Mouse (Mus musculus) left cerebral cortex, postnatal 25 days (tissue): ENCODE data around the gene Slc25a29. TPM values are rescaled to one million over a fixed set of nuclear protein-coding genes. Genes with fewer than 3 reads are reported as not detected.

ENCODE experiments used
- DNase-seq, 2 experiments: peaks; one replicate each; pipeline ENCODE4 v3.0.0; 2022; ENCODE audit warnings: low spot score in 2 of 2, mixed read lengths in 1 of 2
- intact Hi-C: fragments of 180-260 bp; cut with DNase I; formaldehyde crosslinking; loops from one replicate; pipeline ENCODE4 v1.15.1; 2025
- microRNA-seq, 2 experiments: library from miRNA; unstranded; fragments of <30 nt; microRNA quantifications; one replicate each; pipeline ENCODE4 v1.2.0; 2022
- total RNA-seq, 2 experiments: library from RNA; stranded (reverse); gene quantifications; 2 replicates each; pipeline ENCODE4 v1.2.3; 2021

Slc25a29 gene
- total RNA-seq, 2 experiments from 2014 or later, result 15.6 to 16.6 TPM

GRCm38 (mm10) chr12:108809771-108810170 is 25.9 kb downstream of the Slc25a29 start:
- intact Hi-C loops, result no loop called here
- no peak for DNase-seq

DNA sequence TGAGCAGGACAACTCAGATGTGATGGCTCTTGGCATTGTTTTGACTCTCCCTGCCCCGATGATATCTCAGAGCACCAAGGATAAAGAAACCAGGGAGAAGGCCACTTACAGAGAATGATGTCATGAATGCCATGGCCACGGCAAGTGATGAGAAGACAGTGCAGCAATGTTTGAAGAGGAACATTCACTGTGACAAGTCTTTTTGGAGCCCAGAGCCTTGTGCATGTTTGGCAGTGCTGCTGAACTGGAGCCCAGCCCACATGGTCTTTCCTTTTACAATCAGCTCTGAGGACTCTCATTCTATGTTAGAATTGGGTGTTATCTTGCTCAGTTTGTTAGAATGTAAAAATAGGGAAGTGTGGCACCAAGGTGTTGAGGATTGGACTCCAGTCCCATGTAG is 27.2 kb downstream of the Slc25a29 start:
- DNase-seq, result peak in 1 of 2 experiments; percentile 29
- intact Hi-C loops, result no loop called here

DNA sequence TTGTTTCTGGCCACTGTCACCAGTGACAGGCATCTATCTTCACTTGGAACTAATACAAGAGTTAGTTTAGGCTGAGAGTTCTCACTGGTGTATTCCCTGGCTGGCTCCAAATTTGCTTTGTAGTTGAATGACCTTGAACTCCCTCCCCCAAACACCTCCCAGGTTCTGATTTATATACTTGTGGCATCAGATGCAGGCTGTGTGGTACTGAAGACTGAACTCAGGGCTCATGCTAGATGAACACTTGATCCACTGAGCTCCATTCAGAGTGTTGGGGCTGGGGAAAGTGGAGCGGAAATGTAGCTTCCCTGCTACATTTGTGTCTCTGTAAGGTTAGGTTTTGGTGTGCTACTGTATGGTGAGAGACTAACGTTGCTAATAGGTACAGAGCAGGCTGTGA is 31.3 kb downstream of the Slc25a29 start:
- DNase-seq, result no peak
- intact Hi-C loops, result no loop called here

GRCm38 (mm10) chr12:108801613-108802012 is 34.1 kb downstream of the Slc25a29 start:
- no peak for DNase-seq

DNA sequence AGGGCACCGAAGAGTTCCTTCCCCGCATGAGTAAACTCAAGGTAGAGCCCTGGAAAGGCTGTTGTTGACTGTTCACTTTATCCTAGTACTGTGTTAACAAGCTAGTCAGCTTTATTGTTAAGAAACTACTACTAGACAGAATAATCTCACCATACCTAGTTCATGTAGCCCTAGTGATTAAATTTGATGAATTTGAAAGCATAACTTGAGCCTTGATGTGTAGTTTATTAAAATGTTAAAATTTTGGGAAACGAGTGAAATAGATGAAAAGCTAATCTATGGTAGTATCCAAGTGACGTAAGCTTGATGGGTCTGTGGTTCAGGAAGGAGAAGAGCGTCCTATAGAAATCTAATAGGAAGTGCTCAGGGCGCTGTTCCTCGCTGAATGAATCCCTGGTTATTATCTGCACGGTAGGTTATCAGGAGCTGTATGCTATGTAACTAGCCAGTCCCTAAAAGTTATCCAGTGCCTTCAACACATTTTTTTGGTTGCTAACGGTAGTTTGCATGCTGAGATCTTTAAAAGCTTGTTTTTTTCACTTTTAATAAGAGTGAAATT is 40.6 kb downstream of the Slc25a29 start:
- no peak for DNase-seq

More at GRCm38 (mm10) chr12:108801613-108802012, 34.1 kb downstream of the Slc25a29 start:
- intact Hi-C loops, result no loop called here

DNA sequence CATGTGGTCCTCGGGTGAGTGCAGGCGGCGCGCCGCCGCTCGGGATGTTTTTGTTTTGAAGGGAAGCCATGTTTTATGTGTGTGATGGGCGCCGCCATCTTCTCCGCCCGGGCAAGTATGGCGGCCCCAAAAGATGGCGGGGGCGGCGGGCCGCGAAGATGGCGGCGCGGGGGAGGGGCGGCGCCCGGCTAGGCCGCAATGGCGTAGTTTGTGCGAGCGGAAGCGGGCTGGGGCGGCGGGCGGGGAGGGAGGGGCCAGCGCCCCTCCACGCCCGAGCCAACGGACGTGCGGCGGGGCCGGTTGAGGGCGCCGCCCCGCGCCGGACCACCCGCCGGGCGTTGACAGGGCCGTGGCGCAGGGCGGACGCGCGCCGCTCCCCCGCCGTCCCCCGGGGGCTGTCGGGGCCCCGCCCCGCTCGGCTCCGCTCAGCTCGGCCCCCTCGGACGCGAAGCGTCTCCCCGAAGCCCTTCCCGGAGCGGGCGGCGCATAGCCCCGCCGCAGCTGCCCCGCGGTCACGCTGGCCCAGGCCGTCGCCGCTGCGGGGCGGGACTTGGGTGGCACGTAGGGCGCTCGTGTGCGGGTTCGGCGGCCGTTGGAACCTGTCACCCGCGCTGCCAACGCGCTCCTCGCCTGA is 41.5 kb downstream of the Slc25a29 start:
- intact Hi-C loops, result loop anchor here (2.0 kb wide), 1 partner anchor 43 kb away; the partner anchor contains the start of gene Slc25a47

More for the DNA sequence above, 40.6 kb downstream of the Slc25a29 start:
- intact Hi-C loops, result loop anchor here (2.0 kb wide), 1 partner anchor 42 kb away; the partner anchor contains the start of gene Slc25a47

DNA sequence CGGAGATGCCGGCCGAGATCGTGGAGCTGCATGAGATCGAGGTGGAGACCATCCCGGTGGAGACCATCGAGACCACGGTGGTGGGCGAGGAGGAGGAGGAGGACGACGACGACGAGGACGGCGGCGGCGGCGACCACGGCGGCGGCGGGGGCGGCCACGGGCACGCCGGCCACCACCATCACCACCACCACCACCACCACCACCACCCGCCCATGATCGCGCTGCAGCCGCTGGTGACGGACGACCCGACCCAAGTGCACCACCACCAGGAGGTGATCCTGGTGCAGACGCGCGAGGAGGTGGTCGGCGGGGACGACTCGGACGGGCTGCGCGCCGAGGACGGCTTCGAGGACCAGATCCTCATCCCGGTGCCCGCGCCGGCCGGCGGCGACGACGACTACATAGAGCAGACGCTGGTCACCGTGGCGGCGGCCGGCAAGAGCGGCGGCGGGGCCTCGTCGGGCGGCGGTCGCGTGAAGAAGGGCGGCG is 42.2 kb downstream of the Slc25a29 start:
- intact Hi-C loops, result no loop called here
- DNase-seq, result peak; percentile 18 to 26

More for the DNA sequence above, 41.5 kb downstream of the Slc25a29 start:
- DNase-seq, result peak; percentile 72 to 83

- intact Hi-C loops, result no loop called here
- peak; percentile 98 for DNase-seq
Observed at GRCm38 (mm10) chr12:108792546-108793452, 42.9 kb downstream of the Slc25a29 start, which contains the start of gene Yy1. TSS of gene Yy1 (plus strand) at chr12:108792973.

- peak; percentile 78 to 80 for DNase-seq
- intact Hi-C loops, result no loop called here
Observed at GRCm38 (mm10) chr12:108792152-108792545, 43.5 kb downstream of the Slc25a29 start.

- DNase-seq, result no peak
- intact Hi-C loops, result no loop called here
Observed at GRCm38 (mm10) chr12:108787329-108787728, 48.4 kb downstream of the Slc25a29 start.

DNA sequence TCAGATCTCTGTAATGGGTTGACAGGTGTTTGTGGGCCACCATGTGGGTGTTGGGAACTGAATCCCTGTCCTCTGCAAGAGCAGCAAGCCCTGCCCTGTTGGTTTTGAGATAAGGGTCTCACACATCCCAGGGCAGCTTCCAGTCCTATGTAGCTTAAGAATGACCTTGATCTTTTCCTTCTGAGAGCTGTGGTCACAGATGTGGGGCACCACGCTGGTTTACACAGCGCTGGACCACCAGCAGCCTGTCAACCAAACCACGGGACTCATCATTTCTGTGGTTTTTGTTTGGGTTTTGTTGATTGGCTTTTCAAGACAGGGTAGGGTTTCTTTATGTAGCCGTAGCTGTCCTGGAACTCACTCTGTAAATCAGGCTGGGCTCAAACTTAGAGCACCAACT is 50.5 kb downstream of the Slc25a29 start:
- DNase-seq, result no peak
- intact Hi-C loops, result no loop called here

DNA sequence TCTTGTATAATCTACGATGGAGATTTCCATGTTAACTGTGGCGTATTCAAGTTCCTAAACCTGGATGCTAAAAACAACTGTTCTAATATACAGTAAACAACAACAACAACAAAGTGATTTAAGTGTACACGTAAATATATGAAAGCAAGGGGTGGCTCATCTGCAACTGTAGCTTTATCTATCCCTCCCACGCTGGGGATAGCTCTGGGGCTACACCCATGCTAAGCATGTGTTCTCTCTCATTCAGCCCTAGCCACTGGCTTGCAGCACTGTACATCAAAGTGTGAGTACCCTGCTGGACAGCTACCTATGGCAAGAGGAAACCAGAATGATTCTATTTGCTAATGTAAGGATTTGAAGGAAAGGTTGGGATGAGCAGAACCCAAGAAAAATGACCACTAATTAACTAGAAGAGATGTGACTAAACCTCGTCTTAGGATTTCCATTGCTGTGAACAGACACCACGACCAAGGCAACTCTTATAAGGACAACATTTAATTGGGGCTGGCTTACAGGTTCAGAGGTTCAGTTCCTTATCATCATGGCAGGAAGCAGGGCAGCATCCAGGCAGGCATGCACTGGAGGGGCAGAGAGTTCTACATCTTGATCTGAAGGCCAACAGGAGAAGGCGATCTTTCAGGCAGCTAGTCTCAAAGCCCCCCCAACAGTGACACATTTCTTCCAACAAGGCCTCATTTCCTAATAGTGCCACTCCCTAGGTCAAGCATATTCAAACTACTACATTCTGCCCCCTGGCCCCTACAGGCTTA is 55.4 kb downstream of the Slc25a29 start:
- DNase-seq, result no peak
- intact Hi-C loops, result no loop called here

Small RNA genes within 50 kb of the gene (microRNA-seq; reads per million reads assigned to microRNA genes)
- gene Mir345, result 81.6 to 88.4 reads per million in 2 experiments

Other genes with a start within 250 kb of the Slc25a29 start
- gene Degs2, start 133.6 kb downstream of the Slc25a29 start, total RNA-seq, result 1 to 10 TPM; 4.0 to 4.2 TPM
- gene Yy1, start 42.9 kb downstream of the Slc25a29 start, total RNA-seq, result 10 to 100 TPM; 46.9 to 49.8 TPM
- gene Slc25a47, start 163 bp upstream of the Slc25a29 start, total RNA-seq, result 10 to 100 TPM in 1 of 2 experiments, 1 to 10 TPM in 1; 9.5 to 11.4 TPM
- gene Wdr25, start 57.7 kb upstream of the Slc25a29 start, total RNA-seq, result 10 to 100 TPM in 1 of 2 experiments, 1 to 10 TPM in 1; 7.8 to 12.0 TPM
- gene Wars, start 58.3 kb upstream of the Slc25a29 start, total RNA-seq, result 10 to 100 TPM; 87.2 to 93.6 TPM
- 100 to 1,000 TPM; 146 to 149 TPM for gene Begain, start 232.3 kb upstream of the Slc25a29 start, total RNA-seq